ENCODE assay signal across 20 mouse cellular contexts in the genomic region with DNA sequence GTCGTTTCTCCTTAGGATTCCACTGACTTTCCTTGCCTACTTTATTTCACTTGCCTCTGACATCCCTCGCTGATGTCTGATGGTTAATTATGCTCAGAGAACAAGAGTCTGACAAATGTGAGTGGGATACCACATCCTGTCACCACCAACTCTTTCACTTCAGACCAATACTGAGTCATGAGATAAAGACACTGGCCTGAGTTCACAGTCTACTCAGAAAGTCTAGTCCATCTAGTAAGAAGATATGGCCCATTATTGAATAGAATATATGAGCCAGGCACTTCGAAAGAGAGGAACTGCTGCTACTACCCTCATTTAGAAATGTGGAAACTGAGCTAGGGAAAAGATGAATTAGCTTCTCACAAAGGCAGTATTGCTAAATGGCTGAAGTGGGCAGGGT.
"Had no signal": no experiment of that assay in that cellular context is flagged by ENCODE, and none has a peak within 500 bp of the region (broad histone marks: within the 10 kb centered on the region; RNA-seq: fewer than 3 reads in every experiment).

No protein-coding gene starts in this region.

- H3K4me1 ChIP-seq: midbrain, embryonic 10.5 days; midbrain, embryonic 12.5 days; neural tube, embryonic 13.5 days; neural tube, embryonic 15.5 days; stomach, embryonic 15.5 days had no signal

- H3K9ac ChIP-seq: lung, embryonic 14.5 days; midbrain, embryonic 12.5 days; neural tube, embryonic 13.5 days; neural tube, embryonic 15.5 days; stomach, embryonic 15.5 days had no signal

- H3K4me3 ChIP-seq: midbrain, embryonic 10.5 days; midbrain, embryonic 12.5 days; myocyte; neural tube, embryonic 13.5 days; neural tube, embryonic 15.5 days; stomach, embryonic 15.5 days had no signal

- H3K36me3 ChIP-seq: midbrain, embryonic 10.5 days; midbrain, embryonic 12.5 days; neural tube, embryonic 13.5 days; neural tube, embryonic 15.5 days; stomach, embryonic 15.5 days had no signal

- H3K4me2 ChIP-seq: lung, embryonic 14.5 days; midbrain, embryonic 12.5 days; neural tube, embryonic 13.5 days; neural tube, embryonic 15.5 days; stomach, embryonic 15.5 days had no signal

- ATAC-seq: midbrain, embryonic 16.5 days had no signal

- H3K27me3 ChIP-seq: midbrain, embryonic 12.5 days; neural tube, embryonic 13.5 days; neural tube, embryonic 15.5 days; stomach, embryonic 15.5 days had no signal

- H3K27ac ChIP-seq: midbrain, embryonic 10.5 days; midbrain, embryonic 12.5 days; neural tube, embryonic 13.5 days; neural tube, embryonic 15.5 days; stomach, embryonic 15.5 days; stomach, postnatal 0 days had no signal

- DNase-seq: lung, adult 18-20 months; lung, embryonic 14.5 days; lung, postnatal 10 days; lung, postnatal 4 days; midbrain, embryonic 14.5 days; retina, postnatal 1 day; right cerebral cortex, postnatal 25 days; right cerebral cortex, postnatal 4 days; spleen, adult 18-20 months; thymus, adult 2 months; thymus, postnatal 25 days; thymus, postnatal 4 days had no signal

- H3K9me3 ChIP-seq: midbrain, embryonic 10.5 days; midbrain, embryonic 12.5 days; neural tube, embryonic 13.5 days; neural tube, embryonic 15.5 days; stomach, embryonic 15.5 days had no signal
